Mouse (Mus musculus): ENCODE results near the gene Zfp709. TPM values are rescaled to one million over a fixed set of nuclear protein-coding genes. Genes with fewer than 3 reads are reported as not detected.

The Zfp709 gene
- polyA plus RNA-seq (2017; shearing (Covaris generic)): 12.1 TPM

DNA sequence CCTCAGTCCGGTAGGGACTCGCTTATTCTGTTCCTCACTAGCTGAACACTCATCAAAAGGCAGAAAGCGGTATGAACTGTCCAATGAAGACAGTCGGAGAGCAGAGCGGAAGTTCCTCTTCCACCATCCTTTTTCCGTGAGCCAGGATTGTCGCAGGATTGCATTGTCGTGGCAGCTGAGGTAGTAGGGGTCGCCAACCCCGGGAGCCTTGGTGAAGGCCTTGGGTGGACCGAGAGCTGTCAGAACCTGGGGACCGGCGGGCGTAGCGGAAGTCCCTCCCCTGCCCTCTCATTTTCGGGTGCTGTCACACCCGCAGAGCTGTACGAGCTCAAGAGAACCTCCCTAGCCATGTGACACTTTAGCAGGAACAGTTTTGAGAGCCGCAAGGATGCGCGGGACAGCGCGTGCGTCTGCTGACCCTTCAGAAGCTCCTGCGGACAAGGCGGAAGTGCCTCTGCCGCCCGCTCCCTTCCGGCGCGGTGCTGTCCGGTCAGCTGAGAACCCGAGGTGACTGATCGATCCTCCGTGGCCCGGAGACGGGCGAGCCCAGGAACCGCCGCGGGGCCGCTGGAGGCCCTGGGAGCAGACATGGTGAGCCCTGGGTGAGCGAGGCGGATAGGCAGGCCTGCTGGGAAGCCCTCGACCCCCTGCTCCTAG is at the start of gene Zfp709:
Gene Zfp709, plus strand, starts transcription at position 402 of the 657 bp plus-strand sequence.

DNA sequence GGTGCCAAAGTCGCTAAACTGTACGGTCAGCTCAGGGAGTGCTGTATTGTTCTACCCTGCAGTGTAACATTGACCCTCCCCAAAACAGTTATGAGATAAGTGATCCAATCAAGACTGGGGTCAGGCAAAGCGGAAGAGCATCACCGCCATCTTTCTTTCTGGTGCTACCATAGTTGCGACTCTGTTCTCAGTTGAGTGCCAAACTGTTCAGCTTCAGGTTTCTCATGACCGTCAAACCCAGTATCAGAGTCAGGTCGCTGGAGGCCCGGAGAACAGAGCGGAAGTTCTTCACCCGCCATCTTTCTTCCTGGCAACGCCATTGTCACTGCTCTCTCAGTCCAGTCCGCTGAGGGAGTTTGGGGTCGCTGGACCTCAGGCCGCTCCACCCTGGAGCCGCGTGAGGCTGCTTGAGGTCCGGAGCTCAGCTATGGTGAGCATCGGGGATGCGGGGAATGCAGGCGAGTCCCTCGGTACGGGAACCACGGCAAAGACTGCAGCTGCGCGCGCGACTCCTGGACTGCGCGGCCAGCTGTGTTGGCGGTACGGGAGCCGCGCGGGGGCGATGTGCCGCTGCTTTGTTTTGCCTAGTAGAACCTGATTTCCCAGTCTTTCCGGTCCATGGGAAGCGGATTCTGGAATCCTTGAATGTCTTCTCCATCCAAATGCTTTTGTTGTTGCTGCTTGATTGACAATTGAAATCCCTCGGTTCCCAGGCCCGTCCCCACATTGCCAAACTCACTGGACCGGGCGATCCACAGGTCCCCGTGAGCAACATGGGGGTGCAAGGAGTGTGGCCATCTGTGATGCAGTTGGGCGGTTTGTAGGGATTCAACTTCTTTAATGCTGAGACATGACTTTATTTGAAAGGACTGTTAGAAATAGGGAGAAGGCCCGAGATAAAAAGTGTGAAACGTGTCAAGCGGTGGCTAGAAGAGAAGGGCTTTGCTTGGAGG is 26.8 kb downstream of the Zfp709 start, which contains the start of the genes Zfp882 and Zfp617:
Gene Zfp882, plus strand, starts transcription at position 300 of the 953 bp plus-strand sequence.
Gene Zfp617, plus strand, starts transcription at position 327 of the 953 bp plus-strand sequence.

Other genes with a start within 250 kb of the Zfp709 start
- gene Unc13a, start 210.3 kb upstream of the Zfp709 start, polyA plus RNA-seq (2017; shearing (Covaris generic)): 0.46 TPM
- gene Jak3, start 205.7 kb upstream of the Zfp709 start, polyA plus RNA-seq (2017; shearing (Covaris generic)): 171 TPM
- gene Insl3, start 192.8 kb upstream of the Zfp709 start, polyA plus RNA-seq (2017; shearing (Covaris generic)): 24.7 TPM
- gene B3gnt3, start 180.2 kb upstream of the Zfp709 start, polyA plus RNA-seq (2017; shearing (Covaris generic)): 5.7 TPM
- 291 TPM for gene Fcho1, start 156.3 kb upstream of the Zfp709 start, polyA plus RNA-seq (2017; shearing (Covaris generic))
- 6.8 TPM for gene Zfp882, start 26.6 kb downstream of the Zfp709 start, polyA plus RNA-seq (2017; shearing (Covaris generic))
- gene Zfp617, start 26.6 kb downstream of the Zfp709 start, polyA plus RNA-seq (2017; shearing (Covaris generic)): 20.8 TPM
- 30.7 TPM for gene Zfp961, start 69.0 kb downstream of the Zfp709 start, polyA plus RNA-seq (2017; shearing (Covaris generic))
- gene Cyp4f18, start 127.6 kb downstream of the Zfp709 start, polyA plus RNA-seq (2017; shearing (Covaris generic)): 0.87 TPM
- 0.20 TPM for gene Olfr372, start 159.2 kb downstream of the Zfp709 start, polyA plus RNA-seq (2017; shearing (Covaris generic))
- 0.24 TPM for gene Olfr373, start 201.2 kb downstream of the Zfp709 start, polyA plus RNA-seq (2017; shearing (Covaris generic))
- 0.22 TPM for gene Olfr374, start 225.0 kb downstream of the Zfp709 start, polyA plus RNA-seq (2017; shearing (Covaris generic))